Mouse (Mus musculus): ENCODE results near the gene Lrrc8d. TPM values are rescaled to one million over a fixed set of nuclear protein-coding genes. Genes with fewer than 3 reads are reported as not detected.

The Lrrc8d gene
- total and polyA plus RNA-seq, 3 experiments = 11.4 to 258 (median 21.9) TPM

DNA sequence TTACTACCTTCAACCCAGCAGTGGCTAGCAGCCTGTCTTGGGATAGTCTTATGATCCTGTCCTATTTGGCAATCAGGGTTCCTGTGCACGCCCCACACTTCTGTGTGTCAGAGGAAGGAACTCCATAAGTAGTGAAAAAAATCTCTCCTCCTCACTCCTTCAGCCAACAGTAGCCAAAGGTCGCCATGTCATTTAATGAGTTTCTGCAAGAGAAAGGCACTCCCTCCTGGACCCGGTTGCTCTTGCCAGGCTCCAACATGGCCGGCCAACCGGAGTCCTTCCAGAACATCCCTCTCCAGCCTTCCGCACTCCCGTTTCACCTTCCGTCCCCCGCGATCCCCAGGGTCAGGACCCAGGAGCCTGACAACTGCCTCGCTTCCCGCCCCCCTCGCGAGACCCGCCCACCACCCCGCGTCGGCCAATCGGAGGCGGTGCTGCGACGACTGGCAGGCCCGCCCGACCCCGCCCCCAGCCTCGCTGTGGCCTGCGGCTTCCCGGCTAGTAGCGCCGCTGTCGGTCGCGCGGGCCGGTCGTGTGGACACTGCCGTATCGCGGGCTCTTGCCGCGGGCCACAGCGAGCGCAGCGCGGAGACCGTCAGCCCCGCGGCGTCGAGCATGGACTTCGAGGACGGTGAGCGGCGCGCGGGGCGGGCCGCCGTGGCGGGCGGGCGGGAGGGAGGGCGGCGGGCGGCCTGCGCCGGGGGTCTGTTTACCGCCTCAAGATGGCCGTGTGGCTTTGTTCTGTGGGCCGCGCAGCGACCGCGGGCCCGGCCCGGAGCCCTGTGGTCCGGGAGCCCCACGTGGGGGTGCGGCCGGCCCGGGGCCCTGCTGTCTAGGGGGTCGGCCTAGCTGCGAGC lies 176.5 kb downstream of the Lrrc8d start, which contains the start of gene Zfp326:
Gene Zfp326, plus strand, starts transcription at position 498 of the 857 bp plus-strand sequence.
- Histone ChIP-seq H3K27me3 (ENCODE audit: control insufficient read depth in 1 of 2, insufficient read depth in 2 of 2, low read length in 2 of 2) (no peaks in the 10 kb centered on the region), H3K9ac (ENCODE audit: control insufficient read depth, low read depth, low read length, poor library complexity, severe bottlenecking) (peak within 1 kb of the TSS; percentile 95), H3K79me2 (ENCODE audit: control insufficient read depth, insufficient read depth, low read length, poor library complexity) (peaks cover 17% of the 10 kb centered on the region), H3K4me1 (ENCODE audit: control insufficient read depth in 1 of 2, insufficient read depth in 2 of 2, low read length in 2 of 2) (peaks cover 15 to 19% of the 10 kb centered on the region in 2 experiments), H3K9me3 (replicated peaks; ENCODE audit: insufficient read depth, low read length) (no peaks in the 10 kb centered on the region), H3K36me3 (ENCODE audit: control insufficient read depth in 1 of 2, insufficient read depth in 2 of 2, low read length in 2 of 2) (peaks cover 0 to 21% of the 10 kb centered on the region in 2 experiments; a peak in 2 of 4 replicates), H3K27ac (ENCODE audit: control insufficient read depth, low read depth, low read length) (peak within 1 kb of the TSS; percentile 21; the same call in 1 of the 2 replicates), H3K4me3 (ENCODE audit: control insufficient read depth in 1 of 2, insufficient read depth in 1 of 2, low read depth in 2 of 2, low read length in 2 of 2) (peak within 1 kb of the TSS; percentile 84 to 99)
- TF ChIP-seq TCF12 (IDR thresholded peaks at IDR 0.05; ENCODE audit: low read depth, low read length) (peak; percentile 33; the same call in 1 of the 2 replicates), MYC (IDR thresholded peaks at IDR 0.05; ENCODE audit: low read depth, low read length) (no peak), ETS1 (IDR thresholded peaks at IDR 0.05; ENCODE audit: low read depth, low read length) (no peak), MAZ (IDR thresholded peaks at IDR 0.05; ENCODE audit: low read depth, low read length) (no peak), CHD2 (IDR thresholded peaks at IDR 0.05; ENCODE audit: low read length) (no peak), MAFK (IDR thresholded peaks at IDR 0.05; ENCODE audit: borderline replicate concordance, low read depth, low read length) (no peak), ZC3H11A (IDR thresholded peaks at IDR 0.05; ENCODE audit: low read depth, low read length) (no peak), TBP (IDR thresholded peaks at IDR 0.05; ENCODE audit: low read depth, low read length) (no peak), GATA1 (IDR thresholded peaks at IDR 0.05; ENCODE audit: low read depth, low read length) (no peak), SIN3A (IDR thresholded peaks at IDR 0.05; ENCODE audit: low read length) (0 out of 2 replicates have a peak, but pooled peaks have one; percentile 12), NRF1 (IDR thresholded peaks at IDR 0.05; ENCODE audit: insufficient read depth, low read depth, low read length, poor library complexity, severe bottlenecking) (no peak), USF2 (IDR thresholded peaks at IDR 0.05; ENCODE audit: borderline replicate concordance in 1 of 2, insufficient read depth in 1 of 2, low read depth in 1 of 2, low read length in 2 of 2) (no peak), MYB (IDR thresholded peaks at IDR 0.05; ENCODE audit: low read depth, low read length) (no peak), RAD21 (IDR thresholded peaks at IDR 0.05; ENCODE audit: low read depth, low read length) (no peak), POLR2A (IDR thresholded peaks at IDR 0.05; ENCODE audit: control insufficient read depth in 1 of 2, insufficient read depth in 1 of 2, low read depth in 1 of 2, low read length in 2 of 2, poor library complexity in 1 of 2) (peak in 1 of 2 experiments; percentile 59; a peak in 2 of 4 replicates), MXI1 (IDR thresholded peaks at IDR 0.05; ENCODE audit: low read depth, low read length) (no peak; the same call in 1 of the 2 replicates), USF1 (IDR thresholded peaks at IDR 0.05; ENCODE audit: low read depth, low read length) (no peak), E2F4 (IDR thresholded peaks at IDR 0.05; ENCODE audit: borderline replicate concordance, low read depth, low read length) (no peak), EP300 (IDR thresholded peaks at IDR 0.05; ENCODE audit: low read depth in 1 of 2, low read length in 2 of 2) (no peak), MAX (IDR thresholded peaks at IDR 0.05; ENCODE audit: low read length) (no peak), MEF2A (IDR thresholded peaks at IDR 0.05; ENCODE audit: extremely low read depth, insufficient replicate concordance, low read depth, low read length, poor library complexity, severe bottlenecking) (no peak), KAT2A (conservative IDR thresholded peaks at IDR 0.05; ENCODE audit: low read depth, low read length) (no peak), NELFE (IDR thresholded peaks at IDR 0.05; ENCODE audit: low read depth, low read length) (peak; percentile 70), HCFC1 (IDR thresholded peaks at IDR 0.05; ENCODE audit: low read depth, low read length) (peak; percentile 15; the same call in 1 of the 2 replicates), POLR2AphosphoS5 (IDR thresholded peaks at IDR 0.05; ENCODE audit: borderline replicate concordance, low read depth, low read length) (no peak), JUND (IDR thresholded peaks at IDR 0.05; ENCODE audit: low read depth, low read length) (no peak), ZMIZ1 (IDR thresholded peaks at IDR 0.05; ENCODE audit: low read depth, low read length) (peak; percentile 74; the same call in 1 of the 2 replicates), ELF1 (IDR thresholded peaks at IDR 0.05; ENCODE audit: low read depth, low read length) (no peak), TAL1 (IDR thresholded peaks at IDR 0.05; ENCODE audit: low read length) (no peak)
- DNase-seq (ENCODE audit: low read depth, low spot score) = peak; percentile 92

All from MEL (cell line).